Mouse (Mus musculus): Measurements from ENCODE around the gene Olfr1395. TPM values are rescaled to one million over a fixed set of nuclear protein-coding genes. Genes with fewer than 3 reads are reported as not detected.
"Not testable (repeated sequence)": the region's sequence is repeated elsewhere in the genome, so short reads cannot be mapped to it uniquely, and the experiment has no call there.

Gene Olfr1395
- polyA plus RNA-seq, 1 experiment from 2014 or later = not detected

- Histone ChIP-seq H3K9ac (replicated peaks) (no peak overlapping the region), H3K27me3 (no peaks in the 10 kb centered on the region), H3K4me2 (replicated peaks) (no peak overlapping the region), H3K36me3 (no peaks in the 10 kb centered on the region), H3K9me3 (no peaks in the 10 kb centered on the region), H3K4me3 (no peak overlapping the region), H3K4me1 (no peaks in the 10 kb centered on the region), H3K27ac (replicated peaks) (no peak overlapping the region)
- 84% methylated on average over 1 of the region's 1 CpGs for WGBS
- ATAC-seq (ENCODE audit: low FRiP score, low read depth) = no peak
Measured at GRCm38 (mm10) chr11:49183172-49183571, 41.1 kb downstream of the Olfr1395 start.

- H3K4me3 ChIP-seq = no peak overlapping the region
- WGBS = 63% methylated on average over 6 of the region's 6 CpGs
- no peaks in the 10 kb centered on the region for H3K27me3 ChIP-seq
- no peak overlapping the region for H3K4me2 ChIP-seq (replicated peaks)
- no peaks in the 10 kb centered on the region for H3K36me3 ChIP-seq
- no peaks in the 10 kb centered on the region for H3K4me1 ChIP-seq
- ATAC-seq (ENCODE audit: low FRiP score, low read depth) = no peak
- H3K9ac ChIP-seq (replicated peaks) = no peak overlapping the region
- no peak overlapping the region for H3K27ac ChIP-seq (replicated peaks)
- H3K9me3 ChIP-seq = no peaks in the 10 kb centered on the region
Measured at GRCm38 (mm10) chr11:49186452-49186851, 44.4 kb downstream of the Olfr1395 start.

- H3K9me3 ChIP-seq = no peaks in the 10 kb centered on the region
- no peak within 1 kb of the TSS for H3K9ac ChIP-seq (replicated peaks)
- H3K4me1 ChIP-seq = no peaks in the 10 kb centered on the region
- H3K4me2 ChIP-seq (replicated peaks) = no peak within 1 kb of the TSS
- WGBS = 82% methylated on average over 8 of the region's 8 CpGs
- no peak within 1 kb of the TSS for H3K4me3 ChIP-seq
- H3K36me3 ChIP-seq = no peaks in the 10 kb centered on the region
- ATAC-seq (ENCODE audit: low FRiP score, low read depth) = no peak
- no peak within 1 kb of the TSS for H3K27ac ChIP-seq (replicated peaks)
- no peaks in the 10 kb centered on the region for H3K27me3 ChIP-seq
Measured at GRCm38 (mm10) chr11:49186955-49187488, 44.9 kb downstream of the Olfr1395 start, which contains the start of gene Btnl9. TSS of gene Btnl9 (minus strand) at chr11:49187159.

GRCm38 (mm10) chr11:49187701-49188100, 45.6 kb downstream of the Olfr1395 start:
- Histone ChIP-seq H3K9me3 (no peaks in the 10 kb centered on the region), H3K4me3 (no peak overlapping the region), H3K27ac (replicated peaks) (no peak overlapping the region), H3K36me3 (no peaks in the 10 kb centered on the region), H3K4me1 (no peaks in the 10 kb centered on the region), H3K9ac (replicated peaks) (no peak overlapping the region), H3K4me2 (replicated peaks) (no peak overlapping the region), H3K27me3 (no peaks in the 10 kb centered on the region)
- no peak for ATAC-seq (ENCODE audit: low FRiP score, low read depth)
- 83% methylated on average over 10 of the region's 10 CpGs for WGBS

- Histone ChIP-seq H3K4me2 (replicated peaks) (no peak overlapping the region), H3K27ac (replicated peaks) (no peak overlapping the region), H3K36me3 (no peaks in the 10 kb centered on the region), H3K27me3 (no peaks in the 10 kb centered on the region), H3K4me1 (no peaks in the 10 kb centered on the region), H3K9me3 (no peaks in the 10 kb centered on the region), H3K4me3 (no peak overlapping the region), H3K9ac (replicated peaks) (no peak overlapping the region)
- WGBS = 9% methylated on average over 7 of the region's 7 CpGs
- ATAC-seq (ENCODE audit: low FRiP score, low read depth) = no peak
Measured at GRCm38 (mm10) chr11:49189737-49190136, 47.7 kb downstream of the Olfr1395 start.

GRCm38 (mm10) chr11:49191083-49191482, 49.0 kb downstream of the Olfr1395 start:
- ATAC-seq (ENCODE audit: low FRiP score, low read depth) = no peak
- H3K27me3 ChIP-seq = no peaks in the 10 kb centered on the region
- WGBS = 67% methylated on average over 2 of the region's 2 CpGs
- H3K9me3 ChIP-seq = no peaks in the 10 kb centered on the region
- H3K9ac ChIP-seq (replicated peaks) = no peak overlapping the region
- H3K4me2 ChIP-seq (replicated peaks) = no peak overlapping the region
- H3K27ac ChIP-seq (replicated peaks) = no peak overlapping the region
- no peaks in the 10 kb centered on the region for H3K36me3 ChIP-seq
- H3K4me1 ChIP-seq = no peaks in the 10 kb centered on the region
- H3K4me3 ChIP-seq = no peak overlapping the region

GRCm38 (mm10) chr11:49194771-49195170, 52.7 kb downstream of the Olfr1395 start:
- not testable (repeated sequence) for H3K9ac ChIP-seq (replicated peaks); H3K27me3 ChIP-seq; H3K36me3 ChIP-seq; H3K4me1 ChIP-seq; H3K4me3 ChIP-seq; H3K9me3 ChIP-seq; H3K27ac ChIP-seq (replicated peaks); H3K4me2 ChIP-seq (replicated peaks); ATAC-seq (ENCODE audit: low FRiP score, low read depth)
- WGBS = 93% methylated on average over 9 of the region's 9 CpGs

- no peaks in the 10 kb centered on the region for H3K9me3 ChIP-seq
- no peaks in the 10 kb centered on the region for H3K4me1 ChIP-seq
- H3K27me3 ChIP-seq = no peaks in the 10 kb centered on the region
- H3K9ac ChIP-seq (replicated peaks) = no peak overlapping the region
- no peak overlapping the region for H3K4me3 ChIP-seq
- no peaks in the 10 kb centered on the region for H3K36me3 ChIP-seq
- no peak overlapping the region for H3K4me2 ChIP-seq (replicated peaks)
- no peak overlapping the region for H3K27ac ChIP-seq (replicated peaks)
- no peak for ATAC-seq (ENCODE audit: low FRiP score, low read depth)
- 90% methylated on average over 7 of the region's 7 CpGs for WGBS
Measured at GRCm38 (mm10) chr11:49195819-49196322, 53.8 kb downstream of the Olfr1395 start.

Other genes starting within 250 kb of the Olfr1395 start
- gene Gm5431, start 240.1 kb upstream of the Olfr1395 start, polyA plus RNA-seq (2016; fragmentation: Nextera tagmentation; extraction: Ambion mirVana) = 0.18 TPM in 1 of 2 replicates, not detected in the other
- 1.3 and 1.8 TPM in 2 replicates for gene Psme2b, start 196.1 kb upstream of the Olfr1395 start, polyA plus RNA-seq (2016; fragmentation: Nextera tagmentation; extraction: Ambion mirVana)
- not detected in 2 replicates for gene Olfr56, start 163.4 kb upstream of the Olfr1395 start, polyA plus RNA-seq (2016; fragmentation: Nextera tagmentation; extraction: Ambion mirVana)
- 0.18 and 0.28 TPM in 2 replicates for gene 9930111J21Rik1, start 162.9 kb upstream of the Olfr1395 start, polyA plus RNA-seq (2016; fragmentation: Nextera tagmentation; extraction: Ambion mirVana)
- not detected in 2 replicates for gene Gm12185, start 150.0 kb upstream of the Olfr1395 start, polyA plus RNA-seq (2016; fragmentation: Nextera tagmentation; extraction: Ambion mirVana)
- gene Tgtp1, start 148.1 kb upstream of the Olfr1395 start, polyA plus RNA-seq (2016; fragmentation: Nextera tagmentation; extraction: Ambion mirVana) = not detected in 2 replicates
- 0.30 and 0.51 TPM in 2 replicates for gene 9930111J21Rik2, start 91.0 kb upstream of the Olfr1395 start, polyA plus RNA-seq (2016; fragmentation: Nextera tagmentation; extraction: Ambion mirVana)
- 0.06 TPM in 1 of 2 replicates, not detected in the other for gene Tgtp2, start 78.1 kb upstream of the Olfr1395 start, polyA plus RNA-seq (2016; fragmentation: Nextera tagmentation; extraction: Ambion mirVana)
- 0.26 and 0.27 TPM in 2 replicates for gene Ifi47, start 65.7 kb upstream of the Olfr1395 start, polyA plus RNA-seq (2016; fragmentation: Nextera tagmentation; extraction: Ambion mirVana)
- not detected in 2 replicates for gene Olfr1396, start 27.4 kb upstream of the Olfr1395 start, polyA plus RNA-seq (2016; fragmentation: Nextera tagmentation; extraction: Ambion mirVana)
- gene Olfr1394, start 12.1 kb downstream of the Olfr1395 start, polyA plus RNA-seq (2016; fragmentation: Nextera tagmentation; extraction: Ambion mirVana) = not detected in 2 replicates
- gene Btnl9, start 44.9 kb downstream of the Olfr1395 start, polyA plus RNA-seq (2016; fragmentation: Nextera tagmentation; extraction: Ambion mirVana) = 0.04 TPM in 1 of 2 replicates, not detected in the other
- gene Zfp62, start 61.0 kb downstream of the Olfr1395 start, polyA plus RNA-seq (2016; fragmentation: Nextera tagmentation; extraction: Ambion mirVana) = 60.8 and 63.3 TPM in 2 replicates
- gene Mgat1, start 101.9 kb downstream of the Olfr1395 start, polyA plus RNA-seq (2016; fragmentation: Nextera tagmentation; extraction: Ambion mirVana) = 33.5 and 39.0 TPM in 2 replicates
- gene Olfr1393, start 136.0 kb downstream of the Olfr1395 start, polyA plus RNA-seq (2016; fragmentation: Nextera tagmentation; extraction: Ambion mirVana) = 0.06 TPM in 1 of 2 replicates, not detected in the other
- gene Olfr1392, start 143.0 kb downstream of the Olfr1395 start, polyA plus RNA-seq (2016; fragmentation: Nextera tagmentation; extraction: Ambion mirVana) = 0.06 TPM in 1 of 2 replicates, not detected in the other
- gene Olfr10, start 162.5 kb downstream of the Olfr1395 start, polyA plus RNA-seq (2016; fragmentation: Nextera tagmentation; extraction: Ambion mirVana) = not detected in 2 replicates
- not detected in 2 replicates for gene Olfr1391, start 180.5 kb downstream of the Olfr1395 start, polyA plus RNA-seq (2016; fragmentation: Nextera tagmentation; extraction: Ambion mirVana)
- gene Olfr1390, start 192.9 kb downstream of the Olfr1395 start, polyA plus RNA-seq (2016; fragmentation: Nextera tagmentation; extraction: Ambion mirVana) = not detected in 2 replicates

Data from midbrain, embryonic 12.5 days (tissue).